Mouse (Mus musculus) testis, adult 2 months (tissue): ENCODE measurements around the gene Dmap1. TPM values are rescaled to one million over a fixed set of nuclear protein-coding genes. Genes with fewer than 3 reads are reported as not detected.

ENCODE experiments used
- H3K27ac ChIP-seq: fragments of 200-500 bp; 2 replicates; pipeline ENCODE4 v1.5.1; 2012; ENCODE audit warnings: low read depth, low read length; ENCODE audit not compliant: control insufficient read depth, insufficient read depth
- H3K27me3 ChIP-seq: fragments of 200-500 bp; 2 replicates; pipeline ENCODE4 v1.6.1; 2012; ENCODE audit warnings: mild to moderate bottlenecking, low read length, moderate library complexity; ENCODE audit not compliant: control insufficient read depth, insufficient read depth
- H3K36me3 ChIP-seq: fragments of 200-500 bp; 2 replicates; pipeline ENCODE4 v1.6.1; 2012; ENCODE audit warnings: mild to moderate bottlenecking, low read length; ENCODE audit not compliant: control insufficient read depth, insufficient read depth
- H3K4me1 ChIP-seq: fragments of 200-500 bp; 2 replicates; pipeline ENCODE4 v1.6.1; 2012; ENCODE audit warnings: low read length; ENCODE audit not compliant: control insufficient read depth, insufficient read depth
- H3K4me3 ChIP-seq: fragments of 200-500 bp; 2 replicates; pipeline ENCODE4 v1.5.1; 2012; ENCODE audit warnings: low read depth, mild to moderate bottlenecking, low read length, moderate library complexity, mixed read lengths; ENCODE audit not compliant: control insufficient read depth
- CTCF ChIP-seq: fragments of 200-500 bp; IDR thresholded peaks from 2 replicates; pipeline ENCODE4 v1.5.1; 2012; ENCODE audit warnings: low read depth, mild to moderate bottlenecking, inconsistent platforms, low read length, moderate library complexity; ENCODE audit not compliant: control insufficient read depth, insufficient read depth, insufficient replicate concordance
- POLR2A ChIP-seq: fragments of 200-500 bp; IDR thresholded peaks from 2 replicates; pipeline ENCODE4 v1.6.1; 2012; ENCODE audit warnings: low read depth, mild to moderate bottlenecking, inconsistent platforms, low read length, moderate library complexity; ENCODE audit not compliant: control insufficient read depth
- polyA plus RNA-seq: library from polyadenylated mRNA; depleted of rRNA; stranded (reverse); fragments of >200 nt; gene quantifications from 2 replicates; pipeline ENCODE4 v1.2.3, GENCODE M21; 2012; rRNA removed

Dmap1 gene
- 37.8 and 42.0 TPM in 2 replicates for polyA plus RNA-seq

DNA sequence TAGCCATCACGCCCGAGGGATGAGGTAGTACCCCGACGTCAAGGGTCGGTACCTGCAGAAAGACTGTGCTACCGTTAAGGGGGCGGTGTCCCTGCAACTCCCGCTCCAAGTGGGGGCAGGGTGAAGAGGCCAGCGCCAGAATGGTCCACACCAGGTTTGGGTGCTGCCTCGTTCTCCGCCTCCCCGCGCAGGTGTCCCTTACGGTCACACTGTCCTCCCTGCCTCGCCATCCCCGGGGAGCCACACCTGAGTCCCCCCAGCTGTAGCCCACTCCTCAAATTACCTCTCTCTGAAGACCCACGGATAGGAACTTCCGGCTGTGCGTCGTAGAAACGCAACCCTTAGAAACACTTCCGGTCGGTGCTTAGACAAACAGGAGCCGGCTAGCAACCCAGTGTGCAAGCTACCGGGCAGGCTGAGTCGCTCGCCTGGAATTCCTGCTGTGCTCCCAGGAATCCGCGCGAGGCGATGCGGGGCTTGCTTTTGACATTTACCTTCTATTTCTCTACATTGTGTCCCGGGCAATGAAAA, at the start of gene Dmap1:
Dmap1 (minus strand) TSS at position 343 of the 531 bp plus-strand sequence.
- Histone ChIP-seq H3K4me1 (peaks cover 7% of the 10 kb centered on the region; the same call in 1 of the 2 replicates), H3K36me3 (no peaks in the 10 kb centered on the region), H3K4me3 (peak within 1 kb of the TSS; percentile 100), H3K27ac (peak within 1 kb of the TSS; percentile 97), H3K27me3 (no peaks in the 10 kb centered on the region)
- peak; percentile 55; the same call in 1 of the 2 replicates for TF ChIP-seq POLR2A
- TF ChIP-seq CTCF, result no peak

DNA sequence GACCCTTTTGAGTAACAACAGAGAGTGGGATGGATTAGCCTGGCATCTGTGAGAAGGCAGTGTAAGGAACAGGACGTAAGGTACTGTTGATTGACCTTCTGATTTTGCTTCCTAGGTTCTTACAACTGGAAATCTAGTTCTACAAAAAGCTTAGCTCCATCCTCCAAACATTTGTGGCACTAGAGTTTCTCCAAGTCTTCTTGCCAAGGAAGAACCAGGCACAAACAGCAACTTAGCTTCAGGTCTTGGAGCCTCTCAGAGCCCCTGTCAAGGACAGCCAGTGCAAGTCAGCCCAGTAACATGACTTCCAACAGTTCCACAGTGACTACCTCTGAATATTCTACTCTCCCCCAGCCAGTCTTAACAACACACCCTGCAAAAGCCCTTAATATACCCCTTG, 42.0 kb upstream of the Dmap1 start, which contains the start of gene Gm12845:
Gm12845 (plus strand) TSS at position 301 of the 400 bp plus-strand sequence.
- Histone ChIP-seq H3K27ac (no peak within 1 kb of the TSS), H3K4me3 (no peak within 1 kb of the TSS), H3K36me3 (no peaks in the 10 kb centered on the region), H3K27me3 (no peaks in the 10 kb centered on the region), H3K4me1 (no peaks in the 10 kb centered on the region)
- TF ChIP-seq CTCF (no peak), POLR2A (no peak)

DNA sequence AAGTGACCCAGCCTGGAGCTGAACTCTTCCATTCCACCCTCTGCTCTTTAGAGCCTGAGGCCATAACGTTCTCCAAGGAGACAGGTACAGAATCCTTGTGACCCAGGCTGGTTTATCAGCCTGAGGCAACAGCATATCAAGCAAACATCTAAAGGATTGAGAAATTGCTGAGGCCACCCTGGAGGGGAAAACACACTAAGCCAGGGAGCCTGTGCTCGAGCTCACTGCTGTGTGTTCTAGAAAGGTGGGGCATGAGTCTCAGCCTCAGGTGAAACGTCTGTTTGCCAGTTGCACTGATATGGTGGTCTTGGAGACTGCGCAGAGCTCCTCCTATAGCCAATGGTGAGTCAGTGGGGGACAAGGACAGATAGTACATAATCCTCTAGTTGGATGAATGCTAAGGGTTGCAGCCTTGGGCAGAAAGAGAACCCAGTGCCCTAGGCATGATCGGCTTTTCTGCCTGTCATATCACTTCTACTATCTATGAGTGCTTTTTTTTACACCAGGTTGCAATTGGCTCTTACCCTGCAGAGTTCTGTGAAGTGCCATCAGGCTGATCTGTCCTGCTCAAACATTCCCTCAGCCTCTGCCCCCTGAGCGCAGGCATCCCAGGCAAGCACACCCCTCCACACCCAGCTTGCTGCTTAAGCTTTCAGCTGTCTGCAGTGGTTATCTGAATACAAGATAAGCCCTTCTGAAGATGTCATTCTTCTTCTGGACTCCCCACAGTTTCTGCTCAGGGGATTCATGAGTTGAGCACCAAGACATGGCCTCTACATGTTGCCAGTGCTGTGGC, 31.4 kb upstream of the Dmap1 start:
- no peaks in the 10 kb centered on the region for H3K27me3 ChIP-seq
- H3K27ac ChIP-seq, result no peak overlapping the region
- no peaks in the 10 kb centered on the region for H3K36me3 ChIP-seq
- no peak for TF ChIP-seq CTCF
- TF ChIP-seq POLR2A, result no peak
- no peak overlapping the region for H3K4me3 ChIP-seq
- no peaks in the 10 kb centered on the region for H3K4me1 ChIP-seq

DNA sequence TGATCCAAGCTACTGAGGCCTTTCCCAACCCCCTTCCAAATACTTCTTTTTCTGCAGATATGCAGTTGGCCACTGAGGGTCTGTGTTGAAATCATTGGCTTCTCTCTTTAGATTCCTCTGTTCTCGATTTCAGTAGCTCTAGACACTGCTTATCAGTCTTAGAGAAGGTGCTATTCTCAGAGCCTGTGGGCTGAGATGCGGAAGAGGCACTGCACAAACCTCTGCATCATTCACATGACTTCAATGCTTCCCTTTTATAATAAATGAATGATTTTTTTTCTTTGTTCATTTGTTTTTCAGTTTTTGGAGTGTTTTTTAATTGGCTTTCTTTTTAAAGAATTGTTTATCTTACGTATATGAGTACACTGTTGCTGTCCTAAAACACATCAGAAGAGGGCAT, 30.2 kb upstream of the Dmap1 start:
- Histone ChIP-seq H3K27ac (no peak overlapping the region), H3K36me3 (no peaks in the 10 kb centered on the region), H3K27me3 (no peaks in the 10 kb centered on the region), H3K4me1 (no peaks in the 10 kb centered on the region), H3K4me3 (no peak overlapping the region)
- TF ChIP-seq CTCF (no peak), POLR2A (no peak)

DNA sequence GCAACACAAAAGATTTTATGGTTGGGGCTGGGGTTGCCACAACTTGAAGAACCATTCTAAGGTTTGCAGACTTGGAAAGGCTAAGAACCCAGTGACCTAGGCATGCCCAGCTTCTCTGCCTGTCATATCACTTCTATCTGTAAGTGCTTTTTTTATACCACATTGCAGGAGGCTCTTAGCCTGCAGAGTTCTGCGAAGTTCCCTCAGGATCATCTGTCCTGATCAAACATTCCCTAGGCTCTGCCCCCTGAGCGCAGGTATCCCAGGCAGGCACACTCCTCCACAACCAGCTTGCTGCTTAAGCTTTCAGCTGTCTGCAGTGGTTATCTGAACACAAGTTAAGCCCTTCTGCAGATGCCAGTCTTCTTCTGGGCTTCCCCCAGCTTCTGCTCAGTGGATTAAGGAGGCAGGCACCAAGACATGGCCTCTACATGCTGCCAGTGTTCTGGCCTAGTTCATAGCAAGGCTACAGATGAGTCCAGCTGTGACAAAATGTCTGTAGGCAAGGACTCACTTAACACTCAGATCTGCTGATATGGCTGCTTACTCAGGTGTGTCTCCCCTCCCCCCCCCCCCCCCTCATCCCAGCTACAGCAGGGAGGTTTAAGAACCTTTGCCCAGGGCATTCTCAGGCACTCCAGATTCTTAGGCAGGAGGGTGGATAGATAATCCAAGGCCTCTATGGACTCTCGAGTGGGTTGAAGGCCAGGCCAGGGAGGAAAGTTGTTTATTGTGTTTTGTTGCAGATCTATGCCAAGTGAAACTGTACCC, 26.9 kb upstream of the Dmap1 start:
- Histone ChIP-seq H3K4me3 (no peak overlapping the region), H3K36me3 (no peaks in the 10 kb centered on the region), H3K27me3 (no peaks in the 10 kb centered on the region), H3K27ac (no peak overlapping the region), H3K4me1 (no peaks in the 10 kb centered on the region)
- TF ChIP-seq CTCF (no peak), POLR2A (no peak)

DNA sequence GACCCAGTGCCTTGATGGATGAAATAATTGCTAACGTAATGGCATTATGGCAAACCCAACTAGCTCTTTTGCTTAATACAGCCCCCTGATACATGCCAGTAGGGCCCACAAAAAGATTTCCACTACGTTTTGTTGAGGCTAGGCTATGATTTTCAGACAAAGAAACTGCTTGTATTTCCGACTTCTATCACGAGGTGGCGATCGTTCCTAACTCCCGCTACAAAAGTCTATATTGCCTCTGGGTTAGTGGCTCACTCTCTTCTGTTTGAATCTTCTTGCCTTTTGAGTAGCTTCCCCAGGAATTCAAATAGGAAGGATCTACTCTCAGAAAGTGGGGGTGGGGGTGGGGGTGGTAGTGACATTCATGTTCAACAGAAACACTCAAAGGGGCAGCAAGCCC, 23.3 kb upstream of the Dmap1 start:
- H3K4me3 ChIP-seq, result no peak overlapping the region
- H3K27me3 ChIP-seq, result no peaks in the 10 kb centered on the region
- TF ChIP-seq POLR2A, result no peak
- peak; percentile 17; the same call in 1 of the 2 replicates for TF ChIP-seq CTCF
- no peaks in the 10 kb centered on the region for H3K36me3 ChIP-seq
- H3K27ac ChIP-seq, result no peak overlapping the region
- no peaks in the 10 kb centered on the region for H3K4me1 ChIP-seq

DNA sequence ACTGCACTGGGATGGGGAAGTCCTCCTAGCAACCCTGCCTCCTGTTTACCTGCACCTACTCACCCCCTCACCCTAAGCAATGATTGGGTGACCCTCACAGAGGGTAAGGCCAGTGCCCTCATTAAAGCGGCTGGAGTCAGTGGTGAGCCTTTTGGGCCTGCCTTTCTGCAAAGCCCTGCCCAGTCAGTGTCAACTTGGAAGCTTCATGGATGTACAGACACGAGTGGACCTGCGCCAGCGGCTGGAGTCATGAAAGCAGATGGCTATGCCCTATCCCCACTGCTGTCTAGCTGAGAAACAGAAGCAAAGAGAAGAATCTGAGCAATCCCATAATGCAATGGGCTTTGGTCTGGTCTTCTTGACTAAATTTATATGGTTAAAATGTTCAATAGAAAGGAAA, 4.3 kb upstream of the Dmap1 start:
- TF ChIP-seq CTCF (no peak), POLR2A (no peak)
- no peak overlapping the region for H3K4me3 ChIP-seq
- H3K36me3 ChIP-seq, result no peaks in the 10 kb centered on the region
- no peaks in the 10 kb centered on the region for H3K27me3 ChIP-seq
- H3K4me1 ChIP-seq, result peaks cover 5% of the 10 kb centered on the region; the same call in 1 of the 2 replicates
- H3K27ac ChIP-seq, result no peak overlapping the region
